Mouse (Mus musculus) liver, adult 2 months (tissue): ENCODE measurements at regions not wholly inside any gene's neighbourhood (a gene's known extent, or its start where the extent isn't known, plus 50 kb on each side); places are given as distances from the start of the nearest gene placed in this dataset.

Experiments
- CTCF ChIP-seq: fragments of 200-500 bp; IDR thresholded peaks from 2 replicates; pipeline ENCODE4 v1.5.1; 2011; ENCODE audit warnings: low read depth, low read length, control low read depth
- POLR2A ChIP-seq: fragments of 200-500 bp; IDR thresholded peaks from 2 replicates; pipeline ENCODE4 v1.6.1; 2011; ENCODE audit warnings: low read length, control low read depth; ENCODE audit not compliant: insufficient read depth; ENCODE audit errors: extremely low read depth

DNA sequence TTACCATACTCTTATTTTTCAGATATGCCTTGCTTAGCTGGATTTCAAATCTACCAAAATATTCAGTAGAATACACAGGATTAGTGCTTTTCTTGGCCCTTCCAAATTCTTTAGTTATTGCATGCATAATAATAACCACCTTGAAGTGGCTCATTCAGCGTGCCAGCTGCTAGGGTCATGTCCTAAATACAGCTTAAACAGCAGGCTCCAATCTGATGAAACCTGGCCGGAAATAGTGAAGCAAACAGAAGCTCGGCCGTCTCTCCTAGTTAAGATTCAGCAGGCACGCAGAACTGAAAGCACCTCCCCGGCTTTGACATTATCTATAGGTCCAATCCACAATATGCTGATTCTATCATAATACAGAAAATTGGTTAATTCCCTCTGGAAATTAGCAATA lies 1042.9 kb downstream of the Tecrl start:
- no peak for TF ChIP-seq CTCF
- TF ChIP-seq POLR2A = no peak
